Mouse (Mus musculus): ENCODE measurements around the gene Gm42688.
A peak's percentile ranks its signal among the peaks of the same experiment; 100 is the strongest.

The Gm42688 gene

GRCm38 (mm10) chr6:83101316-83101687 is at the start of gene Gm42688, which contains the start of gene Ccdc142:
TSS of gene Gm42688 (plus strand) at chr6:83101617.
TSS of gene Ccdc142 (plus strand) at chr6:83101601.
- peak; percentile 97 for DNase-seq

GRCm38 (mm10) chr6:83053136-83053960 is 48.1 kb upstream of the Gm42688 start:
- DNase-seq = no peak

- peak; percentile 98 for DNase-seq
Observed at GRCm38 (mm10) chr6:83054074-83054851, 47.2 kb upstream of the Gm42688 start, which contains the start of gene Aup1. TSS of gene Aup1 (plus strand) at chr6:83054521.

- DNase-seq = peak; percentile 51
Observed at GRCm38 (mm10) chr6:83054871-83055431, 46.5 kb upstream of the Gm42688 start, which contains the start of gene Htra2. TSS of gene Htra2 (minus strand) at chr6:83055273.

- DNase-seq = peak; percentile 92
Observed at GRCm38 (mm10) chr6:83057790-83058189, 43.6 kb upstream of the Gm42688 start, which contains the start of gene Dqx1. TSS of gene Dqx1 (plus strand) at chr6:83057844.

- no peak for DNase-seq
Observed at GRCm38 (mm10) chr6:83058725-83059124, 42.7 kb upstream of the Gm42688 start.

GRCm38 (mm10) chr6:83065995-83066394 is 35.4 kb upstream of the Gm42688 start:
- DNase-seq = no peak

GRCm38 (mm10) chr6:83066441-83066840 is 35.0 kb upstream of the Gm42688 start:
- no peak for DNase-seq

GRCm38 (mm10) chr6:83068221-83068620 is 33.2 kb upstream of the Gm42688 start:
- DNase-seq = no peak

- DNase-seq = no peak
Observed at GRCm38 (mm10) chr6:83068706-83069487, 32.5 kb upstream of the Gm42688 start.

GRCm38 (mm10) chr6:83069488-83070246 is 31.8 kb upstream of the Gm42688 start:
- DNase-seq = no peak

- DNase-seq = no peak
Observed at GRCm38 (mm10) chr6:83070247-83070310, 31.3 kb upstream of the Gm42688 start, which contains the start of gene Tlx2. TSS of gene Tlx2 (minus strand) at chr6:83070293.

- no peak for DNase-seq
Observed at GRCm38 (mm10) chr6:83070311-83071219, 30.9 kb upstream of the Gm42688 start.

GRCm38 (mm10) chr6:83071220-83071619 is 30.2 kb upstream of the Gm42688 start:
- DNase-seq = no peak

GRCm38 (mm10) chr6:83074979-83075378 is 26.4 kb upstream of the Gm42688 start:
- DNase-seq = peak; percentile 38

- DNase-seq = peak; percentile 46
Observed at GRCm38 (mm10) chr6:83077630-83078323, 23.6 kb upstream of the Gm42688 start, which contains the start of gene Pcgf1. TSS of gene Pcgf1 (plus strand) at chr6:83077869.

- DNase-seq = peak; percentile 100
Observed at GRCm38 (mm10) chr6:83078324-83078858, 23.0 kb upstream of the Gm42688 start.

GRCm38 (mm10) chr6:83080210-83080609 is 21.2 kb upstream of the Gm42688 start:
- no peak for DNase-seq

- no peak for DNase-seq
Observed at GRCm38 (mm10) chr6:83083497-83083896, 17.9 kb upstream of the Gm42688 start.

GRCm38 (mm10) chr6:83084477-83084876 is 16.9 kb upstream of the Gm42688 start:
- peak; percentile 39 for DNase-seq

Data from kidney, adult 9 months (tissue).